ENCODE assay signal across 18 mouse cellular contexts in the genomic region with DNA sequence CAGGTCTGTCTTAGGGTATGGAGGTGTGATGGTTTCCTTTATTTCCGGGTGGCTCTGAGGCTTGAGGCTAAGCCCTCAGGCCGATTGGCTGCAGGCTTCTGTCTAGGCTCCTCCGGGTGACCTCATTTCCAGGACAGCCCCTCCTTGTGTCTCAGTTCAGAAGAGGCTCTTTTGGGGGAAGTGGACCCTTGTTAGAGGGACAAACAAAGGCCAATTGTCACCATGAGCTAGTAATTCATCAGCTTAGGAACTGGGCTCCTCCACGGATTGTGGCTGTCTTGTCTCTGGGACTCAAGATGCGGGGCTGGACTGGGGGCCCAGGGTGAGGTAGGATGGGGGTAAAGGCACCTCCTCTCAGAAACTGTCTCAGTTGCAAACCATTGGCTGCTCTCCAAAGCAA. TPM values are rescaled to one million over a fixed set of nuclear protein-coding genes. Genes with fewer than 3 reads are reported as not detected.
DNase-seq lines count a peak whose midpoint lies in the region; ATAC-seq and TF ChIP-seq lines count a peak whose summit lies in the region.
"Had no signal": no experiment of that assay in that cellular context is flagged by ENCODE, and none has a peak within 500 bp of the region (broad histone marks: within the 10 kb centered on the region; RNA-seq: fewer than 3 reads in every experiment).

No protein-coding gene starts in this region.

- H3K4me1 ChIP-seq in hindbrain, embryonic 12.5 days, result peaks cover 35% of the 10 kb centered on the region
- H3K4me1 ChIP-seq in hindbrain, postnatal 0 days (ENCODE audit: insufficient read depth, low read length), result peaks cover 13% of the 10 kb centered on the region
- H3K4me1 ChIP-seq in midbrain, embryonic 10.5 days, result peaks cover 47% of the 10 kb centered on the region
- H3K4me1 ChIP-seq in midbrain, postnatal 0 days (ENCODE audit: insufficient read depth, low read length), result no peaks in the 10 kb centered on the region
- H3K4me1 ChIP-seq in embryonic facial prominence, embryonic 13.5 days, result peaks cover 51% of the 10 kb centered on the region
- H3K4me1 ChIP-seq in limb, embryonic 13.5 days, result peaks cover 53% of the 10 kb centered on the region

- no peak for ATAC-seq in hindbrain, embryonic 12.5 days (ENCODE audit: low FRiP score)
- no peak for ATAC-seq in hindbrain, postnatal 0 days
- no peak for ATAC-seq in midbrain, postnatal 0 days (ENCODE audit: low FRiP score)
- ATAC-seq in embryonic facial prominence, embryonic 13.5 days (ENCODE audit: insufficient number of reproducible peaks, insufficient read depth, low FRiP score, low TSS enrichment, low read depth), result no peak
- ATAC-seq in limb, embryonic 13.5 days (ENCODE audit: low FRiP score, low read depth), result no peak

- WGBS in hindbrain, embryonic 12.5 days, result 37% methylated on average over 5 of the region's 5 CpGs
- 29% methylated on average over 5 of the region's 5 CpGs for WGBS in hindbrain, postnatal 0 days
- 39% methylated on average over 5 of the region's 5 CpGs for WGBS in midbrain, embryonic 10.5 days
- 35% methylated on average over 5 of the region's 5 CpGs for WGBS in midbrain, postnatal 0 days
- WGBS in embryonic facial prominence, embryonic 13.5 days, result 25% methylated on average over 5 of the region's 5 CpGs
- 40% methylated on average over 5 of the region's 5 CpGs for WGBS in limb, embryonic 13.5 days

- H3K9ac ChIP-seq in hindbrain, embryonic 12.5 days, result no peak overlapping the region
- H3K9ac ChIP-seq in hindbrain, postnatal 0 days (replicated peaks; ENCODE audit: low read length), result no peak overlapping the region
- H3K9ac ChIP-seq in midbrain, postnatal 0 days (replicated peaks; ENCODE audit: low read length, poor library complexity, severe bottlenecking), result no peak overlapping the region
- no peak overlapping the region for H3K9ac ChIP-seq in embryonic facial prominence, embryonic 13.5 days
- H3K9ac ChIP-seq in limb, embryonic 13.5 days, result no peak overlapping the region
- H3K9ac ChIP-seq: forebrain, embryonic 13.5 days; heart, embryonic 15.5 days; hindbrain, embryonic 14.5 days had no signal

- H3K9me3 ChIP-seq in hindbrain, embryonic 12.5 days (replicated peaks), result no peaks in the 10 kb centered on the region
- H3K9me3 ChIP-seq in hindbrain, postnatal 0 days (ENCODE audit: low read length), result no peaks in the 10 kb centered on the region
- H3K9me3 ChIP-seq in midbrain, embryonic 10.5 days (replicated peaks), result no peaks in the 10 kb centered on the region
- H3K9me3 ChIP-seq in midbrain, postnatal 0 days (ENCODE audit: low read length), result no peaks in the 10 kb centered on the region
- H3K9me3 ChIP-seq in embryonic facial prominence, embryonic 13.5 days, result no peaks in the 10 kb centered on the region
- H3K9me3 ChIP-seq in limb, embryonic 13.5 days, result no peaks in the 10 kb centered on the region
- H3K9me3 ChIP-seq: forebrain, embryonic 13.5 days; heart, embryonic 15.5 days had no signal

- H3K27ac ChIP-seq in hindbrain, embryonic 12.5 days, result peak overlapping the region; percentile 73; the same call in 1 of the 2 replicates
- no peak overlapping the region for H3K27ac ChIP-seq in hindbrain, postnatal 0 days
- H3K27ac ChIP-seq in midbrain, embryonic 10.5 days (replicated peaks), result peak overlapping the region; percentile 3
- H3K27ac ChIP-seq in midbrain, postnatal 0 days (ENCODE audit: low read depth, low read length), result no peak overlapping the region
- peak overlapping the region; percentile 58 for H3K27ac ChIP-seq in embryonic facial prominence, embryonic 13.5 days
- H3K27ac ChIP-seq in limb, embryonic 13.5 days, result peak overlapping the region; percentile 87; the same call in 1 of the 2 replicates

- DNase-seq in hindbrain, postnatal 0 days (ENCODE audit: low spot score), result no peak
- DNase-seq in midbrain, embryonic 10.5 days (ENCODE audit: low spot score), result no peak
- DNase-seq in midbrain, postnatal 0 days (ENCODE audit: low spot score), result no peak
- no peak for DNase-seq in layer of hippocampus, adult 8-10 months (ENCODE audit: low spot score in 2 of 2)
- DNase-seq: adrenal gland, adult 2 months; cerebellum, adult 8-10 months; gastrocnemius, postnatal 14 days; heart, adult 18-20 months; lung, postnatal 10 days; midbrain, embryonic 14.5 days; thymus, postnatal 25 days had no signal

- H3K36me3 ChIP-seq in hindbrain, embryonic 12.5 days, result no peaks in the 10 kb centered on the region
- H3K36me3 ChIP-seq in hindbrain, postnatal 0 days (ENCODE audit: insufficient read depth, low read length), result no peaks in the 10 kb centered on the region
- no peaks in the 10 kb centered on the region for H3K36me3 ChIP-seq in midbrain, embryonic 10.5 days
- no peaks in the 10 kb centered on the region for H3K36me3 ChIP-seq in midbrain, postnatal 0 days (ENCODE audit: insufficient read depth, low read length)
- H3K36me3 ChIP-seq in embryonic facial prominence, embryonic 13.5 days, result no peaks in the 10 kb centered on the region
- H3K36me3 ChIP-seq in limb, embryonic 13.5 days, result no peaks in the 10 kb centered on the region
- H3K36me3 ChIP-seq: heart, embryonic 15.5 days had no signal

- TF ChIP-seq CTCF in hindbrain, postnatal 0 days (IDR thresholded peaks at IDR 0.05; ENCODE audit: low read depth), result no peak
- TF ChIP-seq CTCF in midbrain, postnatal 0 days (IDR thresholded peaks at IDR 0.05), result no peak

- no peak overlapping the region for H3K4me3 ChIP-seq in hindbrain, embryonic 12.5 days
- no peak overlapping the region for H3K4me3 ChIP-seq in hindbrain, postnatal 0 days (ENCODE audit: low read length)
- no peak overlapping the region for H3K4me3 ChIP-seq in midbrain, embryonic 10.5 days
- H3K4me3 ChIP-seq in midbrain, postnatal 0 days (ENCODE audit: low read depth, low read length), result no peak overlapping the region
- H3K4me3 ChIP-seq in embryonic facial prominence, embryonic 13.5 days, result no peak overlapping the region
- H3K4me3 ChIP-seq in limb, embryonic 13.5 days, result no peak overlapping the region
- H3K4me3 ChIP-seq: forebrain, embryonic 13.5 days; heart, embryonic 15.5 days had no signal

- no peak overlapping the region for H3K4me2 ChIP-seq in hindbrain, embryonic 12.5 days (replicated peaks)
- H3K4me2 ChIP-seq in hindbrain, postnatal 0 days (ENCODE audit: low read depth, low read length), result no peak overlapping the region
- H3K4me2 ChIP-seq in midbrain, postnatal 0 days (ENCODE audit: low read depth, low read length, poor library complexity, severe bottlenecking), result no peak overlapping the region
- H3K4me2 ChIP-seq in embryonic facial prominence, embryonic 13.5 days, result no peak overlapping the region
- peak overlapping the region; percentile 28; the same call in 1 of the 2 replicates for H3K4me2 ChIP-seq in limb, embryonic 13.5 days (replicated peaks)
- H3K4me2 ChIP-seq: heart, embryonic 15.5 days; hindbrain, embryonic 14.5 days; liver, embryonic 11.5 days had no signal

- 0 out of 2 replicates have a peak, but pooled peaks cover 3% of the 10 kb centered on the region for H3K27me3 ChIP-seq in hindbrain, embryonic 12.5 days
- H3K27me3 ChIP-seq in hindbrain, postnatal 0 days (ENCODE audit: insufficient read depth, low read length), result no peaks in the 10 kb centered on the region
- H3K27me3 ChIP-seq in midbrain, embryonic 10.5 days (ENCODE audit: low read depth, poor library complexity, severe bottlenecking), result peaks cover 97% of the 10 kb centered on the region
- H3K27me3 ChIP-seq in midbrain, postnatal 0 days (ENCODE audit: insufficient read depth, low read length), result no peaks in the 10 kb centered on the region
- H3K27me3 ChIP-seq in embryonic facial prominence, embryonic 13.5 days, result no peaks in the 10 kb centered on the region
- no peaks in the 10 kb centered on the region for H3K27me3 ChIP-seq in limb, embryonic 13.5 days

RNA-seq across cellular contexts. Expression of a gene that starts 5.5 kb away (rescaled TPM):
- 11.1 and 11.2 TPM in 2 replicates for polyA plus RNA-seq in hindbrain, embryonic 12.5 days (2016; fragmentation: Nextera tagmentation; extraction: Ambion mirVana)
- total RNA-seq in hindbrain, postnatal 0 days (2014; rRNA removed), result 32.5 and 34.0 TPM in 2 replicates
- polyA plus RNA-seq in hindbrain, postnatal 0 days (2015; fragmentation: Nextera tagmentation; extraction: Ambion mirVana), result 3.5 and 3.9 TPM in 2 replicates
- polyA plus RNA-seq in midbrain, embryonic 10.5 days (2016; fragmentation: Nextera tagmentation; extraction: Ambion mirVana), result 7.5 and 7.6 TPM in 2 replicates
- total RNA-seq in midbrain, postnatal 0 days (2014; rRNA removed), result 18.5 and 20.2 TPM in 2 replicates
- polyA plus RNA-seq in midbrain, postnatal 0 days (2015; fragmentation: Nextera tagmentation; extraction: Ambion mirVana), result 2.2 and 2.3 TPM in 2 replicates
- polyA plus RNA-seq in embryonic facial prominence, embryonic 13.5 days (2015; fragmentation: Nextera tagmentation; extraction: Ambion mirVana), result 16.7 and 18.7 TPM in 2 replicates
- 17.1 and 17.6 TPM in 2 replicates for polyA plus RNA-seq in limb, embryonic 13.5 days (2015; fragmentation: Nextera tagmentation; extraction: Ambion mirVana)
- 10 to 100 TPM; 31.6 to 33.9 (median 32.9) TPM for total RNA-seq in layer of hippocampus, adult 8-10 months (2022)

Comparison
In these comparisons a context has a peak if more than half of its experiments do, and no peak if none do; other contexts are left out.
1. H3K27ac ChIP-seq: peak in hindbrain, embryonic 12.5 days (single experiment), midbrain, embryonic 10.5 days (single experiment), embryonic facial prominence, embryonic 13.5 days (single experiment) and limb, embryonic 13.5 days (single experiment); none in hindbrain, postnatal 0 days (single experiment) and midbrain, postnatal 0 days (single experiment).